Mouse (Mus musculus): Measurements from ENCODE around the gene Zfp865. TPM values are rescaled to one million over a fixed set of nuclear protein-coding genes. Genes with fewer than 3 reads are reported as not detected.
A peak's percentile ranks its signal among the peaks of the same experiment; 100 is the strongest.
"Not testable (repeated sequence)": the region's sequence is repeated elsewhere in the genome, so short reads cannot be mapped to it uniquely, and the experiment has no call there.

The Zfp865 gene
- polyA plus RNA-seq, 1 experiment from 2014 or later = 5.7 TPM

GRCm38 (mm10) chr7:5061774-5062359 lies 41.7 kb downstream of the Zfp865 start, which contains the start of gene U2af2:
Gene U2af2, plus strand, starts transcription at chr7:5062143.
- Histone ChIP-seq H3K27ac (ENCODE audit: low read length) (peak within 1 kb of the TSS; percentile 100), H3K4me3 (ENCODE audit: low read length) (peak within 1 kb of the TSS; percentile 85), H3K9me3 (ENCODE audit: control insufficient read depth, low read length) (no peaks in the 10 kb centered on the region), H3K36me3 (ENCODE audit: control insufficient read depth, insufficient read depth, low read length) (0 out of 2 replicates have a peak, but pooled peaks cover 3% of the 10 kb centered on the region), H3K4me2 (ENCODE audit: low read depth, low read length) (peak within 1 kb of the TSS; percentile 92), H3K9ac (ENCODE audit: low read length) (peak within 1 kb of the TSS; percentile 96), H3K27me3 (ENCODE audit: control insufficient read depth, insufficient read depth, low read depth, low read length) (peaks cover 18% of the 10 kb centered on the region), H3K4me1 (replicated peaks; ENCODE audit: control insufficient read depth, insufficient read depth, low read length) (peaks cover 26% of the 10 kb centered on the region)
- ATAC-seq (ENCODE audit: low read depth) = peak; percentile 82
- WGBS = under 1% methylated on average over 60 of the region's 65 CpGs

- Histone ChIP-seq H3K4me1 (replicated peaks; ENCODE audit: control insufficient read depth, insufficient read depth, low read length) (peaks cover 24% of the 10 kb centered on the region), H3K36me3 (ENCODE audit: control insufficient read depth, insufficient read depth, low read length) (peaks cover 7% of the 10 kb centered on the region; the same call in 1 of the 2 replicates), H3K27me3 (ENCODE audit: control insufficient read depth, insufficient read depth, low read depth, low read length) (peaks cover 12% of the 10 kb centered on the region), H3K27ac (ENCODE audit: low read length) (peak overlapping the region; percentile 100), H3K4me3 (ENCODE audit: low read length) (peak overlapping the region; percentile 85), H3K9me3 (ENCODE audit: control insufficient read depth, low read length) (no peaks in the 10 kb centered on the region), H3K9ac (ENCODE audit: low read length) (peak overlapping the region; percentile 96), H3K4me2 (ENCODE audit: low read depth, low read length) (peak overlapping the region; percentile 74)
- under 1% methylated on average over 46 of the region's 51 CpGs for WGBS
- ATAC-seq (ENCODE audit: low read depth) = peak; percentile 54
These were observed 42.3 kb downstream of the Zfp865 start for GRCm38 (mm10) chr7:5062360-5063001.

- Histone ChIP-seq H3K36me3 (ENCODE audit: control insufficient read depth, insufficient read depth, low read length) (peaks cover 25% of the 10 kb centered on the region), H3K4me3 (ENCODE audit: low read length) (no peak overlapping the region), H3K27ac (ENCODE audit: low read length) (no peak overlapping the region), H3K4me2 (ENCODE audit: low read depth, low read length) (no peak overlapping the region), H3K9ac (ENCODE audit: low read length) (no peak overlapping the region), H3K27me3 (ENCODE audit: control insufficient read depth, insufficient read depth, low read depth, low read length) (no peaks in the 10 kb centered on the region), H3K9me3 (ENCODE audit: control insufficient read depth, low read length) (no peaks in the 10 kb centered on the region), H3K4me1 (replicated peaks; ENCODE audit: control insufficient read depth, insufficient read depth, low read length) (peaks cover 22% of the 10 kb centered on the region)
- 86% methylated on average over 6 of the region's 6 CpGs for WGBS
- ATAC-seq (ENCODE audit: low read depth) = no peak
These were observed 44.7 kb downstream of the Zfp865 start for GRCm38 (mm10) chr7:5064886-5065285.

- H3K36me3 ChIP-seq (ENCODE audit: control insufficient read depth, insufficient read depth, low read length) = peaks cover 70% of the 10 kb centered on the region
- H3K27ac ChIP-seq (ENCODE audit: low read length) = no peak overlapping the region
- 83% methylated on average over 1 of the region's 1 CpGs for WGBS
- ATAC-seq (ENCODE audit: low read depth) = no peak
- no peak overlapping the region for H3K4me2 ChIP-seq (ENCODE audit: low read depth, low read length)
- H3K9ac ChIP-seq (ENCODE audit: low read length) = no peak overlapping the region
- H3K4me3 ChIP-seq (ENCODE audit: low read length) = no peak overlapping the region
- H3K9me3 ChIP-seq (ENCODE audit: control insufficient read depth, low read length) = no peaks in the 10 kb centered on the region
- no peaks in the 10 kb centered on the region for H3K4me1 ChIP-seq (replicated peaks; ENCODE audit: control insufficient read depth, insufficient read depth, low read length)
- H3K27me3 ChIP-seq (ENCODE audit: control insufficient read depth, insufficient read depth, low read depth, low read length) = no peaks in the 10 kb centered on the region
These were observed 53.4 kb downstream of the Zfp865 start for GRCm38 (mm10) chr7:5073586-5073985.

- no peak overlapping the region for H3K4me3 ChIP-seq (ENCODE audit: low read length)
- WGBS = 98% methylated on average over 5 of the region's 5 CpGs
- no peak for ATAC-seq (ENCODE audit: low read depth)
- no peak overlapping the region for H3K27ac ChIP-seq (ENCODE audit: low read length)
- H3K9ac ChIP-seq (ENCODE audit: low read length) = no peak overlapping the region
- peaks cover 60% of the 10 kb centered on the region for H3K36me3 ChIP-seq (ENCODE audit: control insufficient read depth, insufficient read depth, low read length)
- no peaks in the 10 kb centered on the region for H3K4me1 ChIP-seq (replicated peaks; ENCODE audit: control insufficient read depth, insufficient read depth, low read length)
- no peaks in the 10 kb centered on the region for H3K27me3 ChIP-seq (ENCODE audit: control insufficient read depth, insufficient read depth, low read depth, low read length)
- H3K9me3 ChIP-seq (ENCODE audit: control insufficient read depth, low read length) = no peaks in the 10 kb centered on the region
- no peak overlapping the region for H3K4me2 ChIP-seq (ENCODE audit: low read depth, low read length)
These were observed 54.8 kb downstream of the Zfp865 start for GRCm38 (mm10) chr7:5074984-5075383.

GRCm38 (mm10) chr7:5076931-5077330 lies 56.8 kb downstream of the Zfp865 start:
- Histone ChIP-seq H3K36me3 (ENCODE audit: control insufficient read depth, insufficient read depth, low read length) (peaks cover 41% of the 10 kb centered on the region), H3K27ac (ENCODE audit: low read length) (no peak overlapping the region), H3K9me3 (ENCODE audit: control insufficient read depth, low read length) (no peaks in the 10 kb centered on the region), H3K27me3 (ENCODE audit: control insufficient read depth, insufficient read depth, low read depth, low read length) (no peaks in the 10 kb centered on the region), H3K4me1 (replicated peaks; ENCODE audit: control insufficient read depth, insufficient read depth, low read length) (peaks cover 10% of the 10 kb centered on the region), H3K4me3 (ENCODE audit: low read length) (no peak overlapping the region), H3K9ac (ENCODE audit: low read length) (no peak overlapping the region), H3K4me2 (ENCODE audit: low read depth, low read length) (no peak overlapping the region)
- 75% methylated on average over 2 of the region's 2 CpGs for WGBS
- ATAC-seq (ENCODE audit: low read depth) = no peak

GRCm38 (mm10) chr7:5079365-5080009 lies 59.3 kb downstream of the Zfp865 start:
- peak; percentile 29 for ATAC-seq (ENCODE audit: low read depth)
- Histone ChIP-seq H3K4me1 (replicated peaks; ENCODE audit: control insufficient read depth, insufficient read depth, low read length) (peaks cover 17% of the 10 kb centered on the region), H3K9ac (ENCODE audit: low read length) (peak overlapping the region; percentile 99), H3K27ac (ENCODE audit: low read length) (peak overlapping the region; percentile 94), H3K4me3 (ENCODE audit: low read length) (peak overlapping the region; percentile 97), H3K4me2 (ENCODE audit: low read depth, low read length) (peak overlapping the region; percentile 84), H3K36me3 (ENCODE audit: control insufficient read depth, insufficient read depth, low read length) (peaks cover 38% of the 10 kb centered on the region)
- not testable (repeated sequence) for H3K27me3 ChIP-seq (ENCODE audit: control insufficient read depth, insufficient read depth, low read depth, low read length); H3K9me3 ChIP-seq (ENCODE audit: control insufficient read depth, low read length)
- 29% methylated on average over 9 of the region's 13 CpGs for WGBS

- Histone ChIP-seq H3K9ac (ENCODE audit: low read length) (peak within 1 kb of the TSS; percentile 99), H3K27me3 (ENCODE audit: control insufficient read depth, insufficient read depth, low read depth, low read length) (no peaks in the 10 kb centered on the region), H3K4me1 (replicated peaks; ENCODE audit: control insufficient read depth, insufficient read depth, low read length) (peaks cover 17% of the 10 kb centered on the region), H3K36me3 (ENCODE audit: control insufficient read depth, insufficient read depth, low read length) (peaks cover 31% of the 10 kb centered on the region), H3K4me2 (ENCODE audit: low read depth, low read length) (peak within 1 kb of the TSS; percentile 84), H3K9me3 (ENCODE audit: control insufficient read depth, low read length) (no peaks in the 10 kb centered on the region), H3K4me3 (ENCODE audit: low read length) (peak within 1 kb of the TSS; percentile 97), H3K27ac (ENCODE audit: low read length) (peak within 1 kb of the TSS; percentile 94)
- WGBS = under 1% methylated on average over 77 of the region's 81 CpGs
- ATAC-seq (ENCODE audit: low read depth) = peak; percentile 97
These were observed 60.0 kb downstream of the Zfp865 start, which contains the start of gene Epn1 for GRCm38 (mm10) chr7:5080010-5080751. Gene Epn1, plus strand, starts transcription at chr7:5080235.

- peaks cover 17% of the 10 kb centered on the region for H3K4me1 ChIP-seq (replicated peaks; ENCODE audit: control insufficient read depth, insufficient read depth, low read length)
- H3K4me3 ChIP-seq (ENCODE audit: low read length) = peak overlapping the region; percentile 97
- 8% methylated on average over 6 of the region's 6 CpGs for WGBS
- H3K27ac ChIP-seq (ENCODE audit: low read length) = peak overlapping the region; percentile 94
- peaks cover 32% of the 10 kb centered on the region for H3K36me3 ChIP-seq (ENCODE audit: control insufficient read depth, insufficient read depth, low read length)
- no peak for ATAC-seq (ENCODE audit: low read depth)
- peak overlapping the region; percentile 99 for H3K9ac ChIP-seq (ENCODE audit: low read length)
- H3K27me3 ChIP-seq (ENCODE audit: control insufficient read depth, insufficient read depth, low read depth, low read length) = no peaks in the 10 kb centered on the region
- peak overlapping the region; percentile 84 for H3K4me2 ChIP-seq (ENCODE audit: low read depth, low read length)
- no peaks in the 10 kb centered on the region for H3K9me3 ChIP-seq (ENCODE audit: control insufficient read depth, low read length)
These were observed 60.6 kb downstream of the Zfp865 start for GRCm38 (mm10) chr7:5080815-5081214.
